Mouse (Mus musculus) right cerebral cortex, postnatal 10 days (tissue): ENCODE measurements around the gene Gstt1.
"Not testable (repeated sequence)": the region's sequence is repeated elsewhere in the genome, so short reads cannot be mapped to it uniquely, and the experiment has no call there.

Experiments used
- DNase-seq, 2 experiments: peaks; one replicate each; pipeline ENCODE4 v3.0.0; 2021; ENCODE audit warnings: low spot score in 2 of 2

The Gstt1 gene

DNA sequence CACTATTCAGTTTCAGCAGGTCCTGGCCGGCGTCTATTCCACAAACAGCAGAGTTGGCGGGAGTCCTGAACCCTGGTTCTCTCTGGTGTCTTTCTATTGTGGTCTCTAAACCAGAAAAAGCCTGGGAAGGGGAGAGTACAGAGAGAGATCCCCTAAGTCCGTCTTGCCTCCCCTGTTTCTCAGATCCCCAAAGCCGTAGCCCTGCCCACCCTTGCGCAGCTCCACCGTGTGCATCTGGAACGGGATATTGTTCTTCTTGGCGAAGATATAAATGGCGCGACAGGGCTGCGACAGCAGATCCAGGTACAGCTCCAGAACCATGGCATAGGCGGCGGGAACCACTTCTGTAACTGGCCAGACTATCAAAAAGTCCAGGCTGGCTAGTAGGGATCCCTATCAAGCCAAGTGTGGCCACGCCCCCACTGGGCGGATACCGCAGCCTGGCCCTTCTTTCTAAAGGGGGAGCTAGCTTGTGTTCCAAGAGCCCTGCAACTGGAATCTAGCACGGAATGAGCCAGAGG lies at the start of gene Gstt1:
Gene Gstt1, minus strand, starts transcription at position 409 of the 521 bp plus-strand sequence.
- DNase-seq, result peak in 1 of 2 experiments; percentile 34

DNA sequence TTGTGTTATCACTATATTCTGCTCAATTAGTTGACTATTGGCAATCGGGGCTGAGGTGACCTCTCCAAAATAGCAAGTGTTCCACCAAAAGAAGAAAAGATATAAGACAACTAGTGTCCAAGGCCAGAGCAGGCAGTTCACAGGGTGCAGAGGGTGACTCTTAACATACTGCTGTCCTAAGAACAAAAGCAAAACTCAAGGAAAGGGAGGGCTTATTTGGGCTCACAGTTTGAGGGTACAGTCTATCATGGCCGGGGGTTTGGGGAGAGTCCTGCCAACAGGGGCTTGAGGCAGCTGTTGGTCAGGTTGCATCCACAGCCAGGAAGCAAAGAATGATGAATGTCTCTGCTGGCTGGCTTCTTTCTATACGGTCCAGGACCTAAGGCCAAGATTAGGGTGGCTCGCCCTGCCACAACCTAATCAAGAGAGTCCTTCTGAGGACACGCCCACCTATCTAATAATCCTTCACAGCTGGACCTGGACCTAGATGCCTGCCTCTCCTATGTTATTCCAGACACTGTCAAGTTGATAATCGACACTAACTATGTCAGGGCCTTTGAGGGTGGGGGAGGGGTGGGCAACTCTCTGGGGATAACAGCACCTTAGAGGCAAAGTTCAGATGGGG lies 47.0 kb upstream of the Gstt1 start:
- DNase-seq, result no peak

DNA sequence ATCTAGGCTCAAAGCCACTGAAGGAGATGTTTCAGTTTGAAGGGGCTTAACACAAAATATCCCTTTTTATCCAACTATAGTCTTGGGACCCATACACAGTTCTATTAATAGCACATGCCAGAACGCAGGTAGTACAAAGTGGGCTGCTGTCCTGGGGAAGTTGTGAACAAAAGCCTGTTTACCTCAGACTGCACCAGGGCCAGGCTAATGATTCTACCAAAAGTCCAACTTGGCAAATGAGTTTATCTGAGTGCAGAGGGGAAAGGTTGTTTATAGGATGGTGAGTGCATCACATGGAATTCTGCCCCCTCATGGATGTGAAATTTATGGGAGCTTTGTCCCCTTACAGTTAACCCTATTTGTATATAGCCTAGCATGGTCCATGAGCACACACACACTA lies 46.4 kb upstream of the Gstt1 start:
- no peak for DNase-seq

DNA sequence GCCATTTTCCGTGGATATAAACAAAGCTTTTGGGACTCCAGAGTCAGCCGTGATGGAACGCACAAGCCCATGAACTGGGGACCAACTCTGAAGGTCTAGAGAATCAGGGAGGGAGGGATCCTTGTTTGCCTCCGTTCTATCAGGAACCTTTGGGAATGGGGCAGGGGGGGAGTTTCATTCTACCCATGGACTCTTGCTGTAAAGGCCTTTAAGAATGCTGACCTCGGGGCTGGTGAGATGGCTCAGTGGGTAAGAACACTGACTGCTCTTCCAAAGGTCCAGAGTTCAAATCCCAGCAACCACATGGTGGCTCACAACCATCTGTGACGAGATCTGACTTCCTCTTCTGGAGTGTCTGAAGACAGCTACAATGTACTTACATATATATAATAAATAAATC lies 45.5 kb upstream of the Gstt1 start:
- DNase-seq, result not testable (repeated sequence)

DNA sequence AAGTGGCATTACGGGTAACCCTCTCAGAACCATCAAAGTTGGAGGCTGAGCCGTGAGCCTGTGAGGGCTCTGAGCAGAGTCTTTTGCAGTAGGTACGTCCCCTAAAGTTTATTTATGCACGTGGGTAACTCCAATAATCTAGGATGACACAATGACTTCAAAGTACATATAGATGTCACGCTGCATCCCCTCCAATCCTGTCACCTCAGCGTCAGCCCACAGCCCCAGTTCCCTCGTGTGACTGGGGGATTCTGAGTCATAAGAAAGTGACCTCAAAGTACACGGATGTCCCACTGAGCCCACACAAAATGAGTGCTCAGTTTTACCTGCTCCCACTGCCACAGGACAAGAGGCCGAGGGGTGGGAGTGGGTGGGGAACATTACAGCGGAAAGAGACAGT lies 40.7 kb upstream of the Gstt1 start:
- DNase-seq, result no peak

DNA sequence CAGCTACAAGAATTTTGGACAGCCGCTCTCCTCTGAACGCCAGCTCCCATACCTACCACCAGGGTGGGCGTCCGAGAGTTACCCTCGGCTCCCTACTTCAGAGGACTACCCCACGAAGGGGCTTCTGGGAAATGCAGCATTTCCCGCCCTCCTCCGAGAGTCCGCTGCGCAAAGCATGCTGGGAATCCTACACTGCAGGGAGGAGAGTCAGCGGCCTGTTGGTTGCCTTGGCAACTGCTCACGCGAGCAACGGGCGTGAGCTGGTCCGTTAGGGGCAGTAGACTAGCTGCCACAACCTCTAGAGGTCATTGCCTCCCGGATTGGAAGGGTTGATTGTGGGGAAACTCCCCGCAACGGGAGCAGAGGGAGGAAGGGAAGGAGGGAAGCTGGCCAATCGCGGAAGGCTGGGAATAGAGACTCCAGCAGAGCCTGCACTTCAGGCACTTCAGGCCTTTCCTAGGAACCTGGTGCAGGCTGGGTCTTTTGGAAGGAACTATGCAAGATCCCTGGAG lies 38.9 kb upstream of the Gstt1 start, which contains the start of gene Gstt2:
Gene Gstt2, minus strand, starts transcription at position 177 of the 512 bp plus-strand sequence.
- peak; percentile 94 to 95 for DNase-seq

DNA sequence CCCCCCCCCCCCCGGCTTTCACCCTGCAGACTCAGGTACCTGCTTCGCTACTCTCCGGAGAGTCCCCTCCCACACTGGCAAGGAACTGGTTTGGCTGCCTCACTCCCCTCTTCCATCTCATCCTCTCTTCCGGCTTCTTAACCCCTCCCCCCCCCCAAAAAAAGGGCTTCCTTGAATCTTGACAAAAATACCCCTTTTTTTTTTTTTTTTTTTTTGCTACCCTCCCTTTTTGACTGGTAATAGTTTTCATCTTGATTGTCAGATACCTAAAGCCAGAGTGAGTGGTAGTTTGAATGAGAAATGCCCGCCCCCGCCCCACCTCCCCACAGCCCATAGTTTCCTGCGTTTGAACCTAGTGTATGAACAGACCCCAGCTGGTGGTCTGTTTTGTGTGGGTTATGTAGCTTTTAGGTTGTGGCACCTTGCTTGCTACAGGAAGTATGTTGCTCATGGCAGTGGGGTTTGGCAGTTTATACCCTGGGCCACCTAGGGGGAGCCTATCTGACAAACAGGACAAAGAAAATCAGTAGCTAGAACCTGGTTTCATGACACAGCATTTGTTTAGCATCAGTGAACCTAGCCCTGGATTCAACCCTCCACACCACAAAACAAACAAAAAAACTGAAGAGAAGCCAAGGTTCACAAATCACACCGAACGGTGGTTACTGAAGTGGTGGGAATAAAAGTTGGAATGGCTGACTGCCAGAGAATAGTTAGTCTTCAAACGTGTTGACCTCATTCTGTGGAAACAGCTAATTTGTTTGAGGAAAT lies 37.6 kb upstream of the Gstt1 start:
- DNase-seq, result no peak

DNA sequence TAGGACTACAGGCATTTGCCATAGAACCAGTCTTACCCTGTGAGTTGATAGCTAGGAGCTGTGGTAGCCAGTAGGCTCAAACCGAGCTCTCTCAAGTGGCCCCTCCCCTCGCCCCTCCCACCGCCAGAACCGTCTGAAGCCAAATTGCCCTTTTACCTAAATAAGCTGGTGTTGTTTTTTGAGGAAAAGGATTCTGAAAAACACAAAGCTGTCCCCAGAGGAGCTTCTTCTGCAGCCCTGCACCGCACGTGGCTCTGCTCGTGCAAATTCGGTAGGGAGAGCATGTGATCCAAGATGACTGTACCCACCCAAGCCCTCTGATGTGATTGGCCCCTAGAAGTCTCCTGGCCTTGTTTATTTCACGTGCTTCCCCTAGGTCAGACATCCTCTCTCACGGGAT lies 36.9 kb upstream of the Gstt1 start:
- DNase-seq, result peak; percentile 54 to 61

DNA sequence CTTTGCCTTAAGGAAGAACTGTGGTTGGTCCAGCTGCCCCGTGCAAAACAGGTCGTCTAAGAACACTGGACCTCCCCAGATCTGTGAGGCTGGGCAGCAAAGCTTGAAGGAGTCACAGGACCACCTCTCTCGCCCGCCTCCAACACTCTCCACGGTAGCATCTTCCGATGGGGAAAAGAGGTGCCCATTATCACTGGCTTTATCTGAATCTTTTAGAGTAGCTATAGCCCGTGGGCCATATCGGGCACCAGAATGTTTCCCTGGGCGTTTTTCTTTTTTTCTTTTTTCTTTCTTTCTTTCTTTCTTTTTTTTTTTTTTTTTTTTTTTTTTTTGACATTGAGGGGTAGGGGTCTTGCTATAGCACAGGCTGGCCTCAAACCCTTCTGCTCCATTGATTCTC lies 36.3 kb upstream of the Gstt1 start:
- no peak for DNase-seq

DNA sequence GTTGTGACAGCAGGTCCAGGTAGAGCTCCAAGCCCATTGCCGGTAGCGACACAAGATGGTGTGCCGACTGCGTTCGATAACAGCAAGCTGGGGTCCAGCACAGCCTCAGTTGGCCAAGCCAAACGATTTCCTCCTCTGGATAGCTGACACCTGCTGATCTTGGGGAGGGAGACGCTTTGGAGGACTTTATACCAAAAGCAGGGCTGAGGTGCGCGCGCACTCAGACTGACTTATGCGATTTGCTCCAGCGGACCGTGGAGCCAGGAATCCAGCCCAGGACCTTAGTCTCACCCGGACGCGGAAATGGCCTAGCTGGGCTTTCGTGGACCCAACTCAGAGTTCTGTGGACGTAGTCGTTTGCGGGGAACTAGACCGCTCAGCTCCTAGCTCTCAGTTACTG lies 35.9 kb upstream of the Gstt1 start:
- peak; percentile 61 to 64 for DNase-seq

DNA sequence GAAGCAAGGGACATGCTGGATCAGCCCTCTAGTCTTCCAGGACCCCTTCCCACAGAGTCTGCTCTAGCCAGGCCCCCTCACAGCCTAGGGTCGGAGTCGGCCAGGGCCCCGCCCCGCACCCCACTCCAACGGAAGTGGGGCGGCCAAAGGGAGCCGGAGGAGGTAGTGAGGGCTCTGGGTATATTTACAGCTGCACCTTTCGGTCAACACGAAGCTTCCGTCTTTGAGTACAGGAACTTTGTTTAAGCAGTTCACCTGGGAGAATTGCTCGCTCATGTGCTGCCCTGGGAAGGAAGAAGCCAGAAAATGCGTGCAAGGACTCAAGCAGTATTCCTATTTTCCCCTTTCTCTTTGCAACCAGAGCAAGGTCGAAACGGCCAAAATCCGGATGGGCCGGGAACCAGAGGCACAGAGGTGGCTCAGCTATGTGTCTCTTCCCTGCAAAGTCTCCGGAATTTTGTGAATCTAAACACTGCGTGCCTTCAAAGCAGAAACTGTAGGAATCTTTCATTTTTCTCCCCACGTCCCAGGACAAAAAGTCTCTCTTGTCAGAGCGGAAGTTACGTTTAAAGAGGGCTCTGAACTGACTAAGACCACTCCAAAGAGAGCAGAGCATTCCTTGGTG lies 35.2 kb upstream of the Gstt1 start:
- no peak for DNase-seq

DNA sequence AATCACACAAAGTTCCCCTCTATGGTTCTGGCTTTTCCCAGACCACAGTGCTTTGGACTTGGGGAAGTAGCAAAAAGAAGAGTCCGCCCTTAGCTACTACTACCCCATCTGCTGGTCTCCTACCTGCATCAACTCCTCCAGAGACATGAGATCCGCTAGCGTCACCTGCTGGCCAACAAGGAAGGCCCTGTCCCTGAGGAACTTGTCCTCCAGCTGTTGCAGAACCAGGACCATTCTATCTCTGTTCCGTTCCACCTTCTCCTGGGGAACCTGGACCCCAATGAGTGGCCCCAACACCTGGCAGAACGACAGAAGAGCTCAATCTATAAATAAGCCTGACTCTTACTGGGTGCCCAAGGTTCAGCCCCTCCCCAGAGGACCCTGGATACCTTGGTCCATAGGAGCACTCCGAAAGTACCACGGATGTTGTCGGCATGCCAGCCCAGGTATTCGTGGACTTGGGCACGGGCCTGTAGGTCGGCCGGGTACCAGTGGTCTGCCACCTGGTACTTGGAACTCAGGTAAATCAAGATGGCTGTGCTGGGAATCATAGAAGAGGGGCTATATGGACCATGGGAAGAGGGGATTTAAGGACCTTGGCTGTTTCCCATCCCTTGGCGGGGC lies 34.0 kb upstream of the Gstt1 start:
- peak in 1 of 2 experiments; percentile 58 for DNase-seq

DNA sequence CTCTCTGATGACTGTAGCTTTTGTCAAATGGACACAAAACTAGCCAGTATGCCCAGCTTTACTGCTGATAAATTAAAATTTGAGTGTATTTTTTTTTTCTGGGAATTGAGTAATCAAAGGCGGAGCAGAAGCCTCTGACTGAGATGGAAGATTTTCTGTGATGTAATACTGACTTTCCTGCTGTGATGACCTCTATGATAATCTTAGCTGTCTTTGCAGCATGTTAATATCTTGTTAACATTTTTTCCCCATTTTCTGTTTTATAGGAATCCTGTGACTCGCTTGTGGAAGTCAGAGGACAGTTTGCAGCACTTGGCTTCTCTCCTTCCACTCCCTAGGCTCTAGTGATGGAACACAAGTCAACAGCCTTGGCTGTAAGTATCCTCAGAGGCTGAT lies 31.9 kb upstream of the Gstt1 start:
- DNase-seq, result no peak

DNA sequence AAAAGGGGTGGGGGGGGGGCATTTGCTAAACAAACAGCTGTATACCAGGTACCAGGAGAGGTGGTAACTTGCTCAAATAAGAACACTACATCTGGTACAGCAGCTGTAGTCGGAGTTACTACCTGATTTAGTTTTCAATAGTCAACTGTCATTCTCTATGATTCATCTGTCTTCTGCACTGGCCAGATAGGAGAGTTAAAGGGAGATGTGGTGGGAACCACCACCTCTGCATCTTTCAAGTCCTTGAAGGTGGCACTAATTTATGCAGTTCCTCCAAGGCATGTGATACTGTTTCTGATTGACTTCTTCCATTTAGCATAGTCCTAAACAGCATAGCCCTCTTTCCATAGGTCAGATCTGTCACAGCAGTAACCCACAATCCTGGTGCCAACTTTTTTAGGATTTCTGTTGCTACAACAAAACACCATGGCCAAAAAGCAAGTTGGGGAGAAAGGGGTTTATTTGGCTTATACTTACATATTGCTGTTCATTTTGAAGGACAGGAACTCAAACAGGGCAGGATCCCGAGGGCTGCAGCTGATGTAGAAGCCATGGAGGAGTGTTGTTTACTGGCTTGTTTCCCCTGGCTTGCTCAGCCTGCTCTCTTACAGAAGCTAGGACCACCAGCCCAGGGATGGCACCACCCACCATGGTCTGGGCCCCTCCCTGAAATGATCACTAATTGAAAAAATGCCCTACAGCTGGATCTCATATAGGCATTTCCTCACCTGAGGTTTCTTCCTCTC lies 31.3 kb upstream of the Gstt1 start:
- no peak for DNase-seq

DNA sequence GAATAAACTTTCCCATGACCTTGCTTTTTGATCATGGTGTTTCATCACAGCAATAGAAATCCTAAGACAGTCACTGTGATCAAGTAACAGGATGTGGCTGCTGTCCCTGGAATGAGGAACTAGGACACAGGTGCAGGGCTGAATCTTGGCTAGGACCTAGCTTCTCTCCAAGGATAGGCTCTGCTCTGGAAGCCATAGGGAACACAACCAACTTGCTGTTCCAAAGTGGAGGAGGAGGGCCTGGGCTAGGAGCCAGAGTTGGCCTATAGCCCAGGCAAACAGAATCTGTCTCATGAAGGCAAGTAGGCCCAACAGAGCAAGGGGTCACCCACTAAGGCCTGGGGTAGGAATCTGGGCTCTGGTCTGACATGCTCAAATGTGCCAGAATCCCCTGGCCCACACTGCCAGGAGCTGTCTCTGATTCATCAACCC lies 30.1 kb upstream of the Gstt1 start:
- peak; percentile 74 to 79 for DNase-seq

DNA sequence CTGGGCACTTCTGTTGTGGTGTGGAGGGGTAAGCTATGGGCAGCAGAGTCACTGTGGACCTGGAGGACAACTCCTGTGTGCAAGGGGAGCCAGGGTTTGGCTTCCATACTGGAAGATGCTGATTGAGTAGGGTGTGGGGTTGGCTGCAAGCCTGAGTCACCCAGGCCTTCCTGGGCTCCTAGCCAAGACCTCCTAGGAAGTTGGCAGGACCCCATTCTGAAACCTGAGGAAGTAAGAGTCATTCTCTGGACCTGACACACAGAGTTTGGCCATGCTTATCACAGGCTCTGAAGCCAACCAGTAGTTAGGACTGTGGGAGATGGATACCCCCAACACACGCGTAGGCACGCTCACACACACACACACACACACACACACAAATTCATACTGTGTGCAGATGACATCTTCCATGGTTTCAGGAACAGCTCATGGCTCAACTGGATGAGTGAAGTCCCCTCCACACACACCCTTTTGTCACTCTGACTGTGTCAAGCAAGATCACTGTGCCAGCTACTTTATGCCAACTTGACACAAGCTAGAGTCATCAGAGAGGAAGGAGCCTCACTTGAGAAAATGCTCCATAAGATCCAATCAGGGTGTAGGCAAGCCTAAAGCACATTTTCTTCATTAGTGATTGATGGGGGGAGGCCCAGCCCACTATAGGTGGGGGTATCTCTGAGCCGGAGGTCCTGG lies 29.4 kb upstream of the Gstt1 start:
- DNase-seq, result peak; percentile 54 to 58

DNA sequence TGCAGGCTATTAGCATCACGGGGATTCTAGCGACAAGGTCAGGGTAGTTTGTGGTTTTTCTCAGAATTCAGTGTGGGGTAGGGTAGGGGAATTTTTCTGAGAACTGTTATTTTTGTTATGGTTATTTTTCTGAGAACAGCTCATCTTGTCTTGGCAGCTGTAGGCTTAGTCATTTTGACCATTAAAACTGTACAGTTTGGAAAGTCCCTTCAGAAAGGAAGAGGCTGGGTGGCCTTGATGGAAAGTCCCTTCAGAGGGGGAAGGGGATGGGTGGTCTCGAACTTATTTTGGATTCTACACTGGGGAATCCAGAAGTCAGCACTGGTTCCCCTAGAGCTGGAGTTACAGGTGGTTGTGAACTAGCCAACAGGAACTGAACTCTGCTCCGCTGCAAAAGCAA lies 26.1 kb upstream of the Gstt1 start:
- no peak for DNase-seq

DNA sequence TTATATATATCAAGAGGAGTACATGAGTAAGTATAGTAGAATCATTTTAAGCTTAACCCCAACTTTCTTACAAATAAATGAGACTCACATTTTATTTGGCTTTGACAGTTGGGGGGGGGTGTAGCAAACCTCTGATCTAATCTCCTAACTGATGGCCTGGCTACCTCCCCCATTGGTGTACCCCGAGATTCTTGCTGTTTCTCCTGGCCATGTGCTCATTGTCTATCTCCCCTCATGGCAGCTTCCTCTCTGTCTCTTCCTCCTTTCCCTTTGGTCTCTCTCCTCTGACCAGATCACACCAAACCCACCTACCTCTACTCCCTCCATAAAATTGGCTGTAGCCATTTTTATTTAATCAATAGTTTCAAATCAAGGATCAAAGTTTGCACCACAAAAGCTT lies 25.4 kb upstream of the Gstt1 start:
- DNase-seq, result no peak

DNA sequence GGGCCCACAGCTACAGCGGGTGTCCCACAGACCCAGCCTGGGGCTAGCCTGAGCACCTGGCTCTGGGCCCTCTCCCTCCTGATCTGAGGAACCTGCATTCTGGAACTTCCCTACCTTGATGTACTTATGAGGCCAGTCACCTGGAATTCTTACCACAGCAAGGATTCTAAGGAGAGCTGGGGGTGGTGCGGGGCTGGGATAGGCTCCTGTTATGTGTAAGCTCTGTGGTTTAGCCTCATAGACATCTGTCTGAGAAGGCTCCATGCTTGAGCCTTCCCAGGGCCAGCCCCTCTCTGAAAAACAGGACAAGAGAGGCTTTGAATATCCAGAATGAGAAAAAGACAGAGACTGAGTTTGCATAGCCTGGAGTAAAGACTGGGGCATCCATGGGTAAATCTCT lies 24.1 kb upstream of the Gstt1 start, which contains the start of gene Gstt4:
Gene Gstt4, minus strand, starts transcription at position 101 of the 400 bp plus-strand sequence.
- DNase-seq, result no peak

DNA sequence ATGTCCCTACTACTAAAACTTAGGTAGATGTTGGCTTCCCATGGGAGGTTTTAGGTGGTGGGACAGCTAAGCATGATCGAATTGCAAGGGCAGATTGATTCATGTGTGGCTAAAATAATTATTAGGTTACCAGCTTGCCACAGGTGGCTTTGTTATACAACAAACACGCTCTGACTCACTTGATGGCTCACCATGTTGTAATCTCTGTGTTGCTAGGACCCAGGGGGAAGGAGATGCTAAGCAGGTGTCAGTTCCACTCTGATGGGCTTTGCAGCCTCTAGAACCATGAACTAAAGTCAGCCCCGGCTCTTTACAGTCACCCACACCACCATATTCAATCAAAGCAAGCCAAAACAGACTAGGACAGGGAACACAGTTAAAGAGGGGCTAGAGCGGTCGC lies 21.5 kb upstream of the Gstt1 start:
- no peak for DNase-seq

DNA sequence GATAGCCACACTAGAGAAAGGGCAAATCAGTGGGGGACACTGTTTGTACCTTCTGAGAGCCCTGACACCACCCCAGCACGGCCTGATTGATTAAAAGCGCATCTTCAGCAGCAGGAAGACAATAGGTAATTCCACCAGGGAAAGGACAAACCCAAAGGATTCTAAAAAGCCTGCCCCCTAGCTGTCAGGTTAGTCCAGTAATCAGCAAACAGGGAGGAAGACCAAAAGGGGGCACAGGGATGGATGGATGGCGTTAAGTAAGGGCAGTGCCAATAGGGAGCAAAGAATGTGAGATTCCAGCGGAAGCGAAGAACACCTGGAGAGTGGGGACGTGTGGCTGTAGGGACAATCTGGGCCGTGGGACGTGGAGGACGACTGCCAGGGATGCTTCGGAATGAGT lies 20.3 kb upstream of the Gstt1 start:
- no peak for DNase-seq
